Mouse (Mus musculus): Measurements from ENCODE around the gene Gm17622. TPM values are rescaled to one million over a fixed set of nuclear protein-coding genes. Genes with fewer than 3 reads are reported as not detected.

Gm17622 gene
- not detected for total RNA-seq (2018; cell fraction: chromatin; rRNA removed)
- total RNA-seq (2018; cell fraction: cytosol; rRNA removed) = not detected
- not detected for total RNA-seq (2018; cell fraction: nucleus; rRNA removed)
- not detected in 3 replicates for polyA plus RNA-seq (2018)

GRCm38 (mm10) chr13:96490433-96490832, at the start of gene Gm17622:
Gene Gm17622, plus strand, starts transcription at chr13:96490733.
- 97% methylated on average over 3 of the region's 3 CpGs for WGBS (ENCODE audit: missing documents)
- no peak within 1 kb of the TSS for H3K4me3 ChIP-seq (ENCODE audit: inconsistent target)
- H3K27ac ChIP-seq = no peak within 1 kb of the TSS
- peaks cover 27% of the 10 kb centered on the region; the same call in 1 of the 2 replicates for H3K36me3 ChIP-seq (ENCODE audit: inconsistent target)
- no peaks in the 10 kb centered on the region for H3K79me2 ChIP-seq (ENCODE audit: inconsistent target)

GRCm38 (mm10) chr13:96450205-96450856, 40.2 kb upstream of the Gm17622 start:
- Histone ChIP-seq H3K79me2 (ENCODE audit: inconsistent target) (no peaks in the 10 kb centered on the region), H3K36me3 (ENCODE audit: inconsistent target) (no peaks in the 10 kb centered on the region), H3K27ac (no peak overlapping the region), H3K4me3 (ENCODE audit: inconsistent target) (no peak overlapping the region)
- WGBS (ENCODE audit: missing documents) = 93% methylated on average over 11 of the region's 11 CpGs

GRCm38 (mm10) chr13:96450869-96451268, 39.7 kb upstream of the Gm17622 start:
- WGBS (ENCODE audit: missing documents) = 97% methylated on average over 7 of the region's 7 CpGs

GRCm38 (mm10) chr13:96451386-96452140, 39.0 kb upstream of the Gm17622 start:
- WGBS (ENCODE audit: missing documents) = 97% methylated on average over 10 of the region's 11 CpGs

More at GRCm38 (mm10) chr13:96450869-96451268, 39.7 kb upstream of the Gm17622 start:
- Histone ChIP-seq H3K4me3 (ENCODE audit: inconsistent target) (no peak overlapping the region), H3K79me2 (ENCODE audit: inconsistent target) (no peaks in the 10 kb centered on the region), H3K36me3 (ENCODE audit: inconsistent target) (no peaks in the 10 kb centered on the region), H3K27ac (no peak overlapping the region)

GRCm38 (mm10) chr13:96452621-96453020, 37.9 kb upstream of the Gm17622 start:
- no peaks in the 10 kb centered on the region for H3K36me3 ChIP-seq (ENCODE audit: inconsistent target)
- no peak overlapping the region for H3K4me3 ChIP-seq (ENCODE audit: inconsistent target)
- H3K27ac ChIP-seq = no peak overlapping the region
- 97% methylated on average over 3 of the region's 3 CpGs for WGBS (ENCODE audit: missing documents)
- H3K79me2 ChIP-seq (ENCODE audit: inconsistent target) = no peaks in the 10 kb centered on the region

More at GRCm38 (mm10) chr13:96451386-96452140, 39.0 kb upstream of the Gm17622 start:
- Histone ChIP-seq H3K4me3 (ENCODE audit: inconsistent target) (no peak overlapping the region), H3K27ac (no peak overlapping the region), H3K36me3 (ENCODE audit: inconsistent target) (no peaks in the 10 kb centered on the region), H3K79me2 (ENCODE audit: inconsistent target) (no peaks in the 10 kb centered on the region)

- Histone ChIP-seq H3K4me3 (ENCODE audit: inconsistent target) (no peak overlapping the region), H3K79me2 (ENCODE audit: inconsistent target) (no peaks in the 10 kb centered on the region), H3K27ac (no peak overlapping the region), H3K36me3 (ENCODE audit: inconsistent target) (no peaks in the 10 kb centered on the region)
- 93% methylated on average over 2 of the region's 3 CpGs for WGBS (ENCODE audit: missing documents)
These were observed 36.2 kb upstream of the Gm17622 start for GRCm38 (mm10) chr13:96454288-96454687.

- no peaks in the 10 kb centered on the region for H3K79me2 ChIP-seq (ENCODE audit: inconsistent target)
- H3K4me3 ChIP-seq (ENCODE audit: inconsistent target) = no peak overlapping the region
- H3K27ac ChIP-seq = no peak overlapping the region
- WGBS (ENCODE audit: missing documents) = 96% methylated on average over 5 of the region's 5 CpGs
- no peaks in the 10 kb centered on the region for H3K36me3 ChIP-seq (ENCODE audit: inconsistent target)
These were observed 33.0 kb upstream of the Gm17622 start for GRCm38 (mm10) chr13:96457566-96457965.

GRCm38 (mm10) chr13:96458018-96458417, 32.5 kb upstream of the Gm17622 start:
- 95% methylated on average over 5 of the region's 5 CpGs for WGBS (ENCODE audit: missing documents)
- no peaks in the 10 kb centered on the region for H3K36me3 ChIP-seq (ENCODE audit: inconsistent target)
- H3K4me3 ChIP-seq (ENCODE audit: inconsistent target) = no peak overlapping the region
- no peak overlapping the region for H3K27ac ChIP-seq
- no peaks in the 10 kb centered on the region for H3K79me2 ChIP-seq (ENCODE audit: inconsistent target)

GRCm38 (mm10) chr13:96458606-96459005, 31.9 kb upstream of the Gm17622 start:
- WGBS (ENCODE audit: missing documents) = 92% methylated on average over 4 of the region's 4 CpGs
- H3K36me3 ChIP-seq (ENCODE audit: inconsistent target) = no peaks in the 10 kb centered on the region
- no peak overlapping the region for H3K4me3 ChIP-seq (ENCODE audit: inconsistent target)
- no peaks in the 10 kb centered on the region for H3K79me2 ChIP-seq (ENCODE audit: inconsistent target)
- H3K27ac ChIP-seq = no peak overlapping the region

- Histone ChIP-seq H3K27ac (no peak overlapping the region), H3K36me3 (ENCODE audit: inconsistent target) (no peaks in the 10 kb centered on the region), H3K79me2 (ENCODE audit: inconsistent target) (no peaks in the 10 kb centered on the region), H3K4me3 (ENCODE audit: inconsistent target) (no peak overlapping the region)
- WGBS (ENCODE audit: missing documents) = 90% methylated on average over 1 of the region's 1 CpGs
These were observed 27.9 kb upstream of the Gm17622 start for GRCm38 (mm10) chr13:96462644-96463043.

- WGBS (ENCODE audit: missing documents) = 98% methylated on average over 5 of the region's 5 CpGs
- Histone ChIP-seq H3K27ac (no peak overlapping the region), H3K36me3 (ENCODE audit: inconsistent target) (no peaks in the 10 kb centered on the region), H3K4me3 (ENCODE audit: inconsistent target) (no peak overlapping the region), H3K79me2 (ENCODE audit: inconsistent target) (no peaks in the 10 kb centered on the region)
These were observed 25.2 kb upstream of the Gm17622 start for GRCm38 (mm10) chr13:96465315-96465714.

GRCm38 (mm10) chr13:96468678-96469077, 21.9 kb upstream of the Gm17622 start:
- Histone ChIP-seq H3K27ac (no peak overlapping the region), H3K36me3 (ENCODE audit: inconsistent target) (no peaks in the 10 kb centered on the region), H3K4me3 (ENCODE audit: inconsistent target) (no peak overlapping the region), H3K79me2 (ENCODE audit: inconsistent target) (no peaks in the 10 kb centered on the region)
- 98% methylated on average over 3 of the region's 5 CpGs for WGBS (ENCODE audit: missing documents)

GRCm38 (mm10) chr13:96470556-96470955, 20.0 kb upstream of the Gm17622 start:
- 91% methylated on average over 6 of the region's 6 CpGs for WGBS (ENCODE audit: missing documents)

GRCm38 (mm10) chr13:96470957-96471356, 19.6 kb upstream of the Gm17622 start, which contains the start of gene Ankdd1b:
Gene Ankdd1b, minus strand, starts transcription at chr13:96471198.
- no peaks in the 10 kb centered on the region for H3K79me2 ChIP-seq (ENCODE audit: inconsistent target)
- H3K4me3 ChIP-seq (ENCODE audit: inconsistent target) = no peak within 1 kb of the TSS
- no peaks in the 10 kb centered on the region for H3K36me3 ChIP-seq (ENCODE audit: inconsistent target)
- no peak within 1 kb of the TSS for H3K27ac ChIP-seq
- 95% methylated on average over 14 of the region's 14 CpGs for WGBS (ENCODE audit: missing documents)

More at GRCm38 (mm10) chr13:96470556-96470955, 20.0 kb upstream of the Gm17622 start:
- no peaks in the 10 kb centered on the region for H3K36me3 ChIP-seq (ENCODE audit: inconsistent target)
- no peak overlapping the region for H3K4me3 ChIP-seq (ENCODE audit: inconsistent target)
- H3K79me2 ChIP-seq (ENCODE audit: inconsistent target) = no peaks in the 10 kb centered on the region
- no peak overlapping the region for H3K27ac ChIP-seq

GRCm38 (mm10) chr13:96477226-96477625, 13.3 kb upstream of the Gm17622 start:
- Histone ChIP-seq H3K79me2 (ENCODE audit: inconsistent target) (no peaks in the 10 kb centered on the region), H3K27ac (no peak overlapping the region), H3K36me3 (ENCODE audit: inconsistent target) (no peaks in the 10 kb centered on the region), H3K4me3 (ENCODE audit: inconsistent target) (no peak overlapping the region)
- WGBS (ENCODE audit: missing documents) = 92% methylated on average over 4 of the region's 4 CpGs
